Mouse (Mus musculus) cerebellum, adult 2 months (tissue): Measurements from ENCODE around the gene Fastk. TPM values are rescaled to one million over a fixed set of nuclear protein-coding genes. Genes with fewer than 3 reads are reported as not detected.

Source experiments
- DNase-seq, 2 experiments: peaks; one replicate each; pipeline ENCODE4 v3.0.0; 2021
- H3K27ac ChIP-seq: fragments of 200-500 bp; 2 replicates; pipeline ENCODE4 v1.5.1; 2012; ENCODE audit warnings: low read length, control low read depth, inconsistent platforms; ENCODE audit not compliant: insufficient read depth
- H3K27me3 ChIP-seq: fragments of 200-500 bp; 2 replicates; pipeline ENCODE4 v1.6.1; 2012; ENCODE audit warnings: inconsistent platforms, mild to moderate bottlenecking, low read length, moderate library complexity; ENCODE audit not compliant: control insufficient read depth, insufficient read depth
- H3K4me1 ChIP-seq: fragments of 200-500 bp; 2 replicates; pipeline ENCODE4 v1.6.1; 2011; ENCODE audit warnings: low read length; ENCODE audit not compliant: control insufficient read depth, insufficient read depth
- H3K4me3 ChIP-seq: fragments of 200-500 bp; replicated peaks from 2 replicates; pipeline ENCODE3; 2011; ENCODE audit warnings: mild to moderate bottlenecking, low read depth, low read length, control low read depth; ENCODE audit not compliant: insufficient read depth
- CTCF ChIP-seq: fragments of 200-500 bp; IDR thresholded peaks from 2 replicates; pipeline ENCODE4 v1.5.1; 2011; ENCODE audit warnings: low read depth, mild to moderate bottlenecking, control low read depth, low read length, moderate library complexity, borderline replicate concordance; ENCODE audit not compliant: insufficient read depth
- POLR2A ChIP-seq: fragments of 200-500 bp; IDR thresholded peaks from 2 replicates; pipeline ENCODE4 v1.6.1; 2011; ENCODE audit warnings: low read length, control low read depth, borderline replicate concordance; ENCODE audit not compliant: insufficient read depth
- WGBS: fragments of 180-500 bp; shearing (Covaris S2); methylation state at CpG from one replicate; pipeline ENCODE4 v1.1.7; 2018; 5-methylcytosine and 5-hydroxymethylcytosine counted together
- polyA plus RNA-seq: library from polyadenylated mRNA; depleted of rRNA; stranded (reverse); fragments of >200 nt; gene quantifications from 2 replicates; pipeline ENCODE4 v1.2.3, GENCODE M21; 2012

Gene Fastk
- polyA plus RNA-seq, 1 experiment, result 246 TPM

- Histone ChIP-seq H3K4me1 (peaks cover 35% of the 10 kb centered on the region), H3K27ac (no peak overlapping the region), H3K27me3 (no peaks in the 10 kb centered on the region), H3K4me3 (no peak overlapping the region)
- TF ChIP-seq CTCF (no peak), POLR2A (no peak)
- DNase-seq, result no peak
- WGBS, result 59% methylated on average over 41 of the region's 41 CpGs
These were observed 37.4 kb upstream of the Fastk start for GRCm38 (mm10) chr5:24482247-24483079.

GRCm38 (mm10) chr5:24481647-24482046 is 36.6 kb upstream of the Fastk start:
- peak; percentile 67 for TF ChIP-seq CTCF
- no peak for TF ChIP-seq POLR2A
- peaks cover 27% of the 10 kb centered on the region for H3K4me1 ChIP-seq
- H3K27ac ChIP-seq, result no peak overlapping the region
- no peaks in the 10 kb centered on the region for H3K27me3 ChIP-seq
- no peak overlapping the region for H3K4me3 ChIP-seq
- 12% methylated on average over 4 of the region's 4 CpGs for WGBS
- DNase-seq, result peak; percentile 72 to 75

DNA sequence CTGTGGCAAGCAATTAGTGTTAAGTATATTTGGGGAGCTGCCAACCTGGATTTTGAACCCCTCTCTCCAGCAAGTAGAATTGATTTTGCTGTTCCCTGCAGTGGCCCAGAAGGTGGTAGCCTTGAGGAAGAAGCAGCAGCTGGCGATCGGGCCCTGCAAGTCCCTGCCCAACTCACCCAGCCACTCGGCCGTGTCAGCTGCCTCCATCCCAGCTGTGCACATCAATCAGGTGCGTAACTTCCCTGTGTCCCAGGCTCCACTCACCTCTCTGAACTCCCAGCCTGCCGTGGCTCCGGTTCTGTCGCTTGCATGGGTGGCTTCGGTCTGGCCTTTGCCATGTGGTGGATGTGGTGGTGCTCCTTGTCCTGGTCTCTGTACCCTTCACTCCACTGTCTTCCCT is 32.8 kb upstream of the Fastk start:
- Histone ChIP-seq H3K27me3 (no peaks in the 10 kb centered on the region), H3K27ac (no peak overlapping the region), H3K4me3 (no peak overlapping the region), H3K4me1 (peaks cover 23% of the 10 kb centered on the region)
- 77% methylated on average over 9 of the region's 9 CpGs for WGBS
- no peak for TF ChIP-seq CTCF
- no peak for TF ChIP-seq POLR2A
- DNase-seq, result no peak

- Histone ChIP-seq H3K27ac (0 out of 2 replicates have a peak overlapping the region, but pooled peaks have one; percentile 6), H3K4me1 (peaks cover 12% of the 10 kb centered on the region), H3K4me3 (no peak overlapping the region), H3K27me3 (no peaks in the 10 kb centered on the region)
- WGBS, result 25% methylated on average over 6 of the region's 6 CpGs
- DNase-seq, result peak in 1 of 2 experiments; percentile 65
- TF ChIP-seq POLR2A (no peak), CTCF (no peak)
These were observed 30.6 kb upstream of the Fastk start for GRCm38 (mm10) chr5:24475476-24476241.

- H3K27ac ChIP-seq, result peak overlapping the region; percentile 8; the same call in 1 of the 2 replicates
- peak overlapping the region; percentile 5 for H3K4me3 ChIP-seq
- DNase-seq, result peak in 1 of 2 experiments; percentile 58
- 4% methylated on average over 66 of the region's 67 CpGs for WGBS
- H3K27me3 ChIP-seq, result no peaks in the 10 kb centered on the region
- peaks cover 16% of the 10 kb centered on the region for H3K4me1 ChIP-seq
- TF ChIP-seq POLR2A, result no peak
These were observed 29.7 kb upstream of the Fastk start for GRCm38 (mm10) chr5:24474723-24475261.

- H3K27ac ChIP-seq, result no peak overlapping the region
- WGBS, result 7% methylated on average over 77 of the region's 77 CpGs
- peak overlapping the region; percentile 2 for H3K4me3 ChIP-seq
- no peak for TF ChIP-seq POLR2A
- no peak for TF ChIP-seq CTCF
- H3K4me1 ChIP-seq, result peaks cover 17% of the 10 kb centered on the region
- no peaks in the 10 kb centered on the region for H3K27me3 ChIP-seq
- no peak for DNase-seq
These were observed 29.1 kb upstream of the Fastk start for GRCm38 (mm10) chr5:24474025-24474722.

GRCm38 (mm10) chr5:24472884-24473619 is 28.0 kb upstream of the Fastk start:
- TF ChIP-seq CTCF (no peak), POLR2A (no peak)
- 64% methylated on average over 7 of the region's 7 CpGs for WGBS
- Histone ChIP-seq H3K4me1 (peaks cover 17% of the 10 kb centered on the region), H3K4me3 (no peak overlapping the region), H3K27me3 (no peaks in the 10 kb centered on the region), H3K27ac (no peak overlapping the region)
- no peak for DNase-seq
